Mouse (Mus musculus): ENCODE results near the gene Krt39.

DNA sequence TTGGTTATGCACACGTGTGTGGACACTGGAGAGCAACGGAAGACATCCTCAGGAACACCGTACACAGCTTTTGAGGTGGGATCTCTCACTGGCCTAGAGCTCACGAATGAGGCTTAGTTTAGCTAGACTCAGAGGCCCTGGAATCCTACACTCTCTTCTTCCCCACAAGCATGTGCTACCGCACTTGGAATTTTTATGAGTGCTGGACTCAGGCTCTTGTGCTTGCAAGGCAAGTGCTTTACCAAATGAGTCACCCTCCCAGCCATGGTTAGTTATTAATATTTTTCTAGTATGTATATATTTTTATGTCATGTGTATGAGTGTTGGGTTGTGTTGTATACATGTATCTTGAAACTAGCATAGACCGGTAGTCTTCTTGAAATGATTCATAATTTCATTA, 49.2 kb downstream of the Krt39 start:
- no peak for TF ChIP-seq CTCF (IDR thresholded peaks at IDR 0.05; ENCODE audit: control insufficient read depth, insufficient read depth, insufficient replicate concordance, low read depth, low read length)
- no peak for TF ChIP-seq POLR2A (IDR thresholded peaks at IDR 0.05; ENCODE audit: control insufficient read depth, low read depth, low read length)

Measured in testis, adult 2 months (tissue).